Mouse (Mus musculus) spleen, postnatal 4 days (tissue): Measurements from ENCODE around the gene Dnajb4.

Experiments used
- DNase-seq, 2 experiments: peaks; one replicate each; pipeline ENCODE4 v3.0.0; 2022; ENCODE audit warnings: low spot score in 2 of 2

Dnajb4 gene

GRCm38 (mm10) chr3:152209967-152210634 is at the start of gene Dnajb4, which contains the start of gene Fubp1:
TSS of gene Dnajb4 (minus strand) at chr3:152210302.
TSS of gene Fubp1 (plus strand) at chr3:152210422.
- peak; percentile 100 for DNase-seq

- DNase-seq: peak; percentile 67 to 80
Measured at GRCm38 (mm10) chr3:152259409-152259808, 49.3 kb upstream of the Dnajb4 start.

- no peak for DNase-seq
Measured at GRCm38 (mm10) chr3:152257528-152257927, 47.4 kb upstream of the Dnajb4 start.

GRCm38 (mm10) chr3:152250487-152250886 is 40.4 kb upstream of the Dnajb4 start:
- DNase-seq: no peak

GRCm38 (mm10) chr3:152247708-152248107 is 37.6 kb upstream of the Dnajb4 start:
- DNase-seq: no peak

GRCm38 (mm10) chr3:152245273-152245910 is 35.3 kb upstream of the Dnajb4 start:
- no peak for DNase-seq

GRCm38 (mm10) chr3:152243304-152243703 is 33.2 kb upstream of the Dnajb4 start:
- DNase-seq: no peak

GRCm38 (mm10) chr3:152241098-152241497 is 31.0 kb upstream of the Dnajb4 start:
- DNase-seq: no peak

GRCm38 (mm10) chr3:152239592-152239991 is 29.5 kb upstream of the Dnajb4 start:
- DNase-seq: no peak

GRCm38 (mm10) chr3:152238836-152239235 is 28.7 kb upstream of the Dnajb4 start:
- peak in 1 of 2 experiments; percentile 34 for DNase-seq

GRCm38 (mm10) chr3:152235805-152236204 is 25.7 kb upstream of the Dnajb4 start:
- no peak for DNase-seq

GRCm38 (mm10) chr3:152235238-152235637 is 25.1 kb upstream of the Dnajb4 start:
- no peak for DNase-seq

GRCm38 (mm10) chr3:152231333-152232100 is 21.4 kb upstream of the Dnajb4 start:
- DNase-seq: no peak

- no peak for DNase-seq
Measured at GRCm38 (mm10) chr3:152229271-152229670, 19.2 kb upstream of the Dnajb4 start.

- DNase-seq: no peak
Measured at GRCm38 (mm10) chr3:152228843-152229242, 18.7 kb upstream of the Dnajb4 start.

- DNase-seq: no peak
Measured at GRCm38 (mm10) chr3:152225906-152226305, 15.8 kb upstream of the Dnajb4 start.

- DNase-seq: no peak
Measured at GRCm38 (mm10) chr3:152224918-152225317, 14.8 kb upstream of the Dnajb4 start.

- DNase-seq: no peak
Measured at GRCm38 (mm10) chr3:152213416-152213815, 3.3 kb upstream of the Dnajb4 start.

- no peak for DNase-seq
Measured at GRCm38 (mm10) chr3:152211731-152212279, 1.7 kb upstream of the Dnajb4 start.

- peak; percentile 69 to 87 for DNase-seq
Measured at GRCm38 (mm10) chr3:152210728-152211391, 758 bp upstream of the Dnajb4 start.

GRCm38 (mm10) chr3:152209177-152209966 is 730 bp downstream of the Dnajb4 start:
- no peak for DNase-seq
